Comparison of ENCODE assay signal across 9 mouse cellular contexts in genomic region chr5:21640961-21641360, GRCm38 (mm10). TPM values are rescaled to one million over a fixed set of nuclear protein-coding genes. Genes with fewer than 3 reads are reported as not detected.
A peak's percentile ranks its signal among the peaks of the same experiment; 100 is the strongest.
DNase-seq lines count a peak whose midpoint lies in the region; ATAC-seq and TF ChIP-seq lines count a peak whose summit lies in the region.
"Had no signal": no experiment of that assay in that cellular context is flagged by ENCODE, and none has a peak within 500 bp of the region (broad histone marks: within the 10 kb centered on the region; RNA-seq: fewer than 3 reads in every experiment).

No protein-coding gene starts in this region.

- no peak overlapping the region for H3K9ac ChIP-seq in liver, adult 2 months (ENCODE audit: low read depth, low read length)
- H3K9ac ChIP-seq in liver, embryonic 12.5 days = no peak overlapping the region

- H3K27me3 ChIP-seq in liver, adult 2 months (ENCODE audit: control insufficient read depth, insufficient read depth, low read length) = no peaks in the 10 kb centered on the region
- H3K27me3 ChIP-seq in liver, embryonic 12.5 days (replicated peaks) = peaks cover 45% of the 10 kb centered on the region

- no peak for ATAC-seq in liver, embryonic 12.5 days
- ATAC-seq in neutrophil, adult 5-6 weeks (ENCODE audit: extremely low read depth, insufficient number of reproducible peaks, low FRiP score, poor library complexity, severe bottlenecking) = peak; percentile 45; the same call in 1 of the 2 replicates

- 10% methylated on average over 1 of the region's 1 CpGs for WGBS in liver, adult 2 months
- WGBS in liver, embryonic 12.5 days (ENCODE audit: insufficient replicate concordance) = 9% methylated on average over 1 of the region's 1 CpGs

- H3K4me3 ChIP-seq in liver, adult 2 months (ENCODE audit: insufficient read depth, low read depth, low read length) = no peak overlapping the region
- H3K4me3 ChIP-seq in liver, embryonic 12.5 days = no peak overlapping the region
- H3K4me3 ChIP-seq in layer of hippocampus, adult 2 months = no peak overlapping the region
- H3K4me3 ChIP-seq: megakaryocyte, embryonic 14.5 days had no signal

- peak; percentile 27 to 33 for DNase-seq in adrenal gland, postnatal 36 days
- no peak for DNase-seq in adrenal gland, adult 2 months
- no peak for DNase-seq in liver, adult 2 months (ENCODE audit: extremely low read depth, low read depth, low spot score)
- peak; percentile 72 to 78 for DNase-seq in cerebellum, postnatal 10 days
- DNase-seq in layer of hippocampus, adult 2 months (ENCODE audit: low spot score in 2 of 2) = peak in 1 of 2 experiments; percentile 65
- DNase-seq in ovary, postnatal 14 days (ENCODE audit: low spot score) = no peak

- H3K9me3 ChIP-seq in liver, embryonic 12.5 days (replicated peaks) = no peaks in the 10 kb centered on the region
- H3K9me3 ChIP-seq: megakaryocyte, embryonic 14.5 days had no signal

- TF ChIP-seq POLR2A in liver, adult 2 months (IDR thresholded peaks at IDR 0.05; ENCODE audit: extremely low read depth, insufficient read depth, low read length) = no peak

- H3K4me1 ChIP-seq in liver, adult 2 months (ENCODE audit: control insufficient read depth, insufficient read depth, low read length) = peaks cover 9% of the 10 kb centered on the region
- peaks cover 7% of the 10 kb centered on the region for H3K4me1 ChIP-seq in liver, embryonic 12.5 days

- H3K79me2 ChIP-seq in liver, adult 2 months (ENCODE audit: control insufficient read depth, insufficient read depth, low read length) = no peaks in the 10 kb centered on the region

- no peaks in the 10 kb centered on the region for H3K36me3 ChIP-seq in liver, adult 2 months (ENCODE audit: control insufficient read depth, insufficient read depth, low read length)
- H3K36me3 ChIP-seq in liver, embryonic 12.5 days = no peaks in the 10 kb centered on the region

- TF ChIP-seq CTCF in liver, adult 2 months (IDR thresholded peaks at IDR 0.05; ENCODE audit: low read depth, low read length) = peak; percentile 42; the same call in 1 of the 2 replicates
- TF ChIP-seq CTCF in layer of hippocampus, adult 2 months (conservative IDR thresholded peaks at IDR 0.05) = peak; percentile 94

- no peak overlapping the region for H3K27ac ChIP-seq in liver, adult 2 months (replicated peaks; ENCODE audit: insufficient read depth, low read depth, low read length)
- no peak overlapping the region for H3K27ac ChIP-seq in liver, embryonic 12.5 days
- H3K27ac ChIP-seq in layer of hippocampus, adult 2 months = no peak overlapping the region

- H3K4me2 ChIP-seq in liver, embryonic 12.5 days = no peak overlapping the region

RNA-seq across cellular contexts. Expression of gene Fbxl13, which starts 4.5 kb away (rescaled TPM):
- total RNA-seq in adrenal gland, postnatal 36 days (2021) = not detected
- total RNA-seq in adrenal gland, adult 2 months (2021) = under 1 TPM in 1 of 2 experiments, not detected in 1; 0.20 TPM
- polyA plus RNA-seq in adrenal gland, adult 2 months (2012; rRNA removed) = 0.03 and 0.06 TPM in 2 replicates
- total RNA-seq in liver, adult 2 months (2014; rRNA removed) = under 0.01 and 0.07 TPM in 2 replicates
- polyA plus RNA-seq in liver, adult 2 months (2012; rRNA removed) = 0.04 TPM in 1 of 2 replicates, not detected in the other
- 0.06 and 0.23 TPM in 2 replicates for polyA plus RNA-seq in liver, embryonic 12.5 days (2016; fragmentation: Nextera tagmentation; extraction: Ambion mirVana)
- under 1 TPM; 0.29 to 0.41 TPM for total RNA-seq in layer of hippocampus, adult 2 months (2021)
- not detected in 2 replicates for total RNA-seq in neutrophil, adult 5-6 weeks (2017)

RNA-seq across cellular contexts. Expression of gene Armc10, which starts 4.7 kb away (rescaled TPM):
- 10 to 100 TPM; 11.4 to 28.0 TPM for total RNA-seq in adrenal gland, postnatal 36 days (2021)
- total RNA-seq in adrenal gland, adult 2 months (2021) = 10 to 100 TPM; 17.9 to 18.0 TPM
- polyA plus RNA-seq in adrenal gland, adult 2 months (2012; rRNA removed) = 355 and 410 TPM in 2 replicates
- total RNA-seq in liver, adult 2 months (2014; rRNA removed) = 9.3 and 10.5 TPM in 2 replicates
- polyA plus RNA-seq in liver, adult 2 months (2012; rRNA removed) = 14.6 and 28.3 TPM in 2 replicates
- 10.6 and 11.8 TPM in 2 replicates for polyA plus RNA-seq in liver, embryonic 12.5 days (2016; fragmentation: Nextera tagmentation; extraction: Ambion mirVana)
- 10 to 100 TPM; 20.6 to 23.3 TPM for total RNA-seq in layer of hippocampus, adult 2 months (2021)
- 39.9 and 42.7 TPM in 2 replicates for total RNA-seq in neutrophil, adult 5-6 weeks (2017)

Comparison
In these comparisons a context has a peak if more than half of its experiments do, and no peak if none do; other contexts are left out.
1. DNase-seq: peak in adrenal gland, postnatal 36 days (2 of 2) and cerebellum, postnatal 10 days (2 of 2); none in adrenal gland, adult 2 months (single experiment), liver, adult 2 months (single experiment) and ovary, postnatal 14 days (single experiment).